Mouse (Mus musculus): ENCODE measurements around the gene Scamp4.
A peak's percentile ranks its signal among the peaks of the same experiment; 100 is the strongest.
"Not testable (repeated sequence)": the region's sequence is repeated elsewhere in the genome, so short reads cannot be mapped to it uniquely, and the experiment has no call there.

The Scamp4 gene

GRCm38 (mm10) chr10:80578911-80579310 lies 23.8 kb upstream of the Scamp4 start:
- peak; percentile 79 for DNase-seq

GRCm38 (mm10) chr10:80583047-80583446 lies 19.6 kb upstream of the Scamp4 start:
- no peak for DNase-seq

GRCm38 (mm10) chr10:80584045-80584488 lies 18.6 kb upstream of the Scamp4 start:
- DNase-seq: peak; percentile 72

GRCm38 (mm10) chr10:80584642-80585552 lies 17.8 kb upstream of the Scamp4 start:
- DNase-seq: no peak

GRCm38 (mm10) chr10:80585581-80585980 lies 17.1 kb upstream of the Scamp4 start:
- no peak for DNase-seq

- no peak for DNase-seq
Observed at GRCm38 (mm10) chr10:80586407-80587304, 16.0 kb upstream of the Scamp4 start.

GRCm38 (mm10) chr10:80587305-80587657 lies 15.4 kb upstream of the Scamp4 start:
- no peak for DNase-seq

- no peak for DNase-seq
Observed at GRCm38 (mm10) chr10:80589127-80589878, 13.4 kb upstream of the Scamp4 start.

GRCm38 (mm10) chr10:80589879-80590854 lies 12.5 kb upstream of the Scamp4 start, which contains the start of gene Abhd17a:
Gene Abhd17a, minus strand, starts transcription at chr10:80590341.
- peak; percentile 97 for DNase-seq

GRCm38 (mm10) chr10:80596318-80596717 lies 6.4 kb upstream of the Scamp4 start:
- no peak for DNase-seq

- peak; percentile 46 for DNase-seq
Observed at GRCm38 (mm10) chr10:80603364-80603763, 692 bp downstream of the Scamp4 start.

GRCm38 (mm10) chr10:80604001-80604509 lies 1.4 kb downstream of the Scamp4 start:
- DNase-seq: peak; percentile 62

GRCm38 (mm10) chr10:80604988-80605387 lies 2.3 kb downstream of the Scamp4 start:
- peak; percentile 54 for DNase-seq

- DNase-seq: not testable (repeated sequence)
Observed at GRCm38 (mm10) chr10:80605721-80606120, 3.0 kb downstream of the Scamp4 start, which contains the start of gene Gm49322. Gene Gm49322, plus strand, starts transcription at chr10:80606021.

GRCm38 (mm10) chr10:80606306-80606705 lies 3.6 kb downstream of the Scamp4 start:
- no peak for DNase-seq

GRCm38 (mm10) chr10:80606737-80607350 lies 4.2 kb downstream of the Scamp4 start:
- DNase-seq: peak; percentile 71

- peak; percentile 51 for DNase-seq
Observed at GRCm38 (mm10) chr10:80608435-80608834, 5.8 kb downstream of the Scamp4 start.

GRCm38 (mm10) chr10:80609269-80609924 lies 6.7 kb downstream of the Scamp4 start:
- peak; percentile 60 for DNase-seq

- peak; percentile 94 for DNase-seq
Observed at GRCm38 (mm10) chr10:80610116-80610785, 7.6 kb downstream of the Scamp4 start.

Data from cerebellum, adult 9-11 months (tissue).